Mouse (Mus musculus): ENCODE measurements around the gene Evx2. TPM values are rescaled to one million over a fixed set of nuclear protein-coding genes. Genes with fewer than 3 reads are reported as not detected.
A peak's percentile ranks its signal among the peaks of the same experiment; 100 is the strongest.

The Evx2 gene
- polyA plus RNA-seq, 1 experiment from 2014 or later = 0.06 TPM

DNA sequence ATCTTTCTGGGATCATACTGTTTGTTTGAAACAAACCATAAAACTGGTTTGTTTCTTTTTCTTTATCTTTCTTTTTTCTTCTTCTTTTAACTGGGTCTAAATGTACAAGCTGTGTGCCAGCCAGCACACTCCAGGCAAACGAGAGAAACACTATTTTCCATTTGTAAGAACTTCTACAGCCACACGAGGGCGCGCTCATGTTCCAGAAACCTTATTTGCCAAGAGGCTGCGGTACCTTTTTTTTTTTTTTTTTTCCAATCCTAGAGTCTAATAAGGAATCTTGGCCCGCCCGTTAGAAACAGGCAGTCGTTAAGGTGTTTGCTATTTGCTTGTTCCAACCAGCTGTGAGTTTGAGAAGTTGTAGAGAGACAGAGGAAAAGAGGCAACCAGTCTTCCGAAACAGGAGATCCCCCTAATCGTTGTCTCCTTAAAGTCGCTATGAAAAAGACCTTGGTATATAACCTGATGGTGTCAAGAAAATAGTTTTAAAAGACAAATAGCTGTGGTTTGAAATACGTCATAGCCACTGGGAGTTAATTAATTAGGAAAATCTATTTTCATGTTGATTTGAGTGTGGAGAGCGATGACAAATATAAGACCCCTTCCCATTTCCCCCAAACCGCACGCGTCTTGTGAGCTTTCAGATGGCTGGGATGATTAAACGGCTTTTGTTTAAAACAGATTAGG lies 27.1 kb upstream of the Evx2 start:
- Histone ChIP-seq H3K27ac (no peak overlapping the region), H3K4me1 (peaks cover 12% of the 10 kb centered on the region), H3K27me3 (peaks cover 79% of the 10 kb centered on the region), H3K9me3 (no peaks in the 10 kb centered on the region), H3K9ac (no peak overlapping the region), H3K4me3 (no peak overlapping the region), H3K4me2 (replicated peaks) (no peak overlapping the region), H3K36me3 (no peaks in the 10 kb centered on the region)
- ATAC-seq (ENCODE audit: insufficient number of reproducible peaks, insufficient read depth, low FRiP score, low TSS enrichment) = no peak
- WGBS = 5% methylated on average over 17 of the region's 17 CpGs

DNA sequence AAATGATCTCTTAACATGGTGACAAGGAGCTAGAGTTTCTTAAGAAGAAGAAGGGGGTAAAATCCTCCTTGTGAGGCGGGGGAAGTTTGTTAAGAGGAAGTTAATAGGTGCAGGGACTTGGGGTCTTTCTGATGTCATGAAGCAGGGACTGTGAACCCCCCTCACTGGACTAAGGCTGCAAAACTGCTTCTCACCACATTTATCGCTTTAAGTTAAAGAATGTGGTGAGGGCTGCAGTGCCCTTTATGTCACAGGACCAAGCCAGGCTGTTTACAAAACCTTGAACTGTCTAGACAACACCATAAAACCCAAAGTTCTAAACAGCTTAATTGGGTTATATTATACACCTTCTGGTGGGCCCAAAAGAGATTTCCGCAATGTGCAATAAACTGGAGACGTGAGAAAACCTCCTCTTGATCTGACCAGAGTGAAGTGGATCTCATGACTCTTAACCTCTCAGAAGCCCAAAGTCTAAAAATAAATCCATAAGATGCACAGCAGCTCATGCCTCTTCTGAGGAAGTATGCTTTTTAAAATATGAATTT lies 25.8 kb upstream of the Evx2 start:
- no peaks in the 10 kb centered on the region for H3K36me3 ChIP-seq
- no peak overlapping the region for H3K4me2 ChIP-seq (replicated peaks)
- H3K9me3 ChIP-seq = no peaks in the 10 kb centered on the region
- peaks cover 85% of the 10 kb centered on the region for H3K27me3 ChIP-seq
- WGBS = 12% methylated on average over 4 of the region's 4 CpGs
- no peak for ATAC-seq (ENCODE audit: insufficient number of reproducible peaks, insufficient read depth, low FRiP score, low TSS enrichment)
- H3K9ac ChIP-seq = no peak overlapping the region
- H3K4me3 ChIP-seq = no peak overlapping the region
- no peak overlapping the region for H3K27ac ChIP-seq
- H3K4me1 ChIP-seq = peaks cover 12% of the 10 kb centered on the region

- under 1% methylated on average over 12 of the region's 12 CpGs for WGBS
- no peak overlapping the region for H3K27ac ChIP-seq
These were observed 24.7 kb upstream of the Evx2 start for GRCm38 (mm10) chr2:74684106-74684505.

GRCm38 (mm10) chr2:74683471-74683951 lies 24.2 kb upstream of the Evx2 start:
- no peaks in the 10 kb centered on the region for H3K9me3 ChIP-seq
- no peak overlapping the region for H3K27ac ChIP-seq
- ATAC-seq (ENCODE audit: insufficient number of reproducible peaks, insufficient read depth, low FRiP score, low TSS enrichment) = no peak
- H3K27me3 ChIP-seq = peaks cover 92% of the 10 kb centered on the region
- H3K36me3 ChIP-seq = no peaks in the 10 kb centered on the region
- H3K4me2 ChIP-seq (replicated peaks) = no peak overlapping the region
- H3K9ac ChIP-seq = no peak overlapping the region
- H3K4me1 ChIP-seq = peaks cover 18% of the 10 kb centered on the region
- no peak overlapping the region for H3K4me3 ChIP-seq
- WGBS = 0% methylated on average over 18 of the region's 18 CpGs

More at GRCm38 (mm10) chr2:74684106-74684505, 24.7 kb upstream of the Evx2 start:
- H3K36me3 ChIP-seq = no peaks in the 10 kb centered on the region
- H3K27me3 ChIP-seq = peaks cover 90% of the 10 kb centered on the region
- H3K9me3 ChIP-seq = no peaks in the 10 kb centered on the region
- no peak overlapping the region for H3K4me2 ChIP-seq (replicated peaks)
- no peak overlapping the region for H3K4me3 ChIP-seq
- no peak overlapping the region for H3K9ac ChIP-seq
- H3K4me1 ChIP-seq = peaks cover 18% of the 10 kb centered on the region
- ATAC-seq (ENCODE audit: insufficient number of reproducible peaks, insufficient read depth, low FRiP score, low TSS enrichment) = no peak

- peak overlapping the region; percentile 32 for H3K4me2 ChIP-seq (replicated peaks)
- ATAC-seq (ENCODE audit: insufficient number of reproducible peaks, insufficient read depth, low FRiP score, low TSS enrichment) = no peak
- H3K27me3 ChIP-seq = peaks cover 91% of the 10 kb centered on the region
- no peak overlapping the region for H3K27ac ChIP-seq
- no peaks in the 10 kb centered on the region for H3K9me3 ChIP-seq
- no peak overlapping the region for H3K9ac ChIP-seq
- H3K4me3 ChIP-seq = peak overlapping the region; percentile 9; the same call in 1 of the 2 replicates
- H3K4me1 ChIP-seq = peaks cover 18% of the 10 kb centered on the region
- WGBS = under 1% methylated on average over 44 of the region's 51 CpGs
- no peaks in the 10 kb centered on the region for H3K36me3 ChIP-seq
These were observed 23.4 kb upstream of the Evx2 start for GRCm38 (mm10) chr2:74682796-74683195.

DNA sequence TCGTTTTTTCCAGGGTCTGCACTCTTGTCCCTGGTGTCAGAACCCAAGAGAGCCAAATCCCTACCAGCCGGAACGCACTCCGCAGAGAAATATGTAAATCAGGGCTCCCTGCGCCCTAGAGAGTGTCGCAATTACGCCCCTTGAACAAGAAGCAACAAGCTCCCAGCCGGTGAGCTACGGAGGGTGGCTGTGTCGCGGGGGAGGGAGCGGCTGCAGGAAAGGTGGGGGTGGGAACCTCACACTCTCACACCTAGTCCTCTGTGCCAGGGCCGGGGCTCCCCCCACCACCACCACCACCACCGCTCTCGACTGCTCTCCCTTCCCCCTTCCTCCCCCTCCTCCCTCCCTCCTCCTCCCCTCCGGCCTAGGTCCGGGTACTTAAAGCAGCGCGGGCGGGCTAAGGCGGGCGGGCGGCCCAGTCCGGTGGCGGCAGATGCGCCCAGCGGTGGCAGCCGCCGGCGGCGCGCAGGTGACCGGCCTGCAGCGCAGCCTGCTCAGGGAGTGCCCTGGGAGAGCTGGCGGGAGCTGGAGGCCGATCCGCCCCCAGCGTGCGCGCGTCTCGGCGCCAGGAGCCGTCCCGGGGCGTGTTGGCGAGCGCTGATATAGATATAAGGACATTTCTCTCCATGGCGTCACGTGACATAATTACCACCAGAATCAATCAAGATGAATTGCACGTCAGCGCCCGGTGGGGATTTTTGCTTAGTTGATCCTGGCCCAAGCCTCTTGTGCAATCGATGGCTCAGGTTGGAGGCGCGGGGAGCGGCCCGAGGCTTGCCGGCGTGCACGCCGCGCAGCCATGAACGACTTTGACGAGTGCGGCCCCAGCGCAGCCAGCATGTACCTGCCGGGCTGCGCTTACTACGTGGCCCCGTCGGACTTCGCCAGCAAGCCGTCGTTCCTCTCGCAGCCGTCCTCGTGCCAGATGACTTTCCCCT lies 22.5 kb upstream of the Evx2 start:
- no peak for ATAC-seq (ENCODE audit: insufficient number of reproducible peaks, insufficient read depth, low FRiP score, low TSS enrichment)
- no peak overlapping the region for H3K9ac ChIP-seq
- H3K4me2 ChIP-seq (replicated peaks) = peak overlapping the region; percentile 32
- H3K27ac ChIP-seq = no peak overlapping the region
- peaks cover 18% of the 10 kb centered on the region for H3K4me1 ChIP-seq
- H3K9me3 ChIP-seq = no peaks in the 10 kb centered on the region
- under 1% methylated on average over 71 of the region's 78 CpGs for WGBS
- peaks cover 91% of the 10 kb centered on the region for H3K27me3 ChIP-seq
- no peaks in the 10 kb centered on the region for H3K36me3 ChIP-seq
- peak overlapping the region; percentile 22; the same call in 1 of the 2 replicates for H3K4me3 ChIP-seq

DNA sequence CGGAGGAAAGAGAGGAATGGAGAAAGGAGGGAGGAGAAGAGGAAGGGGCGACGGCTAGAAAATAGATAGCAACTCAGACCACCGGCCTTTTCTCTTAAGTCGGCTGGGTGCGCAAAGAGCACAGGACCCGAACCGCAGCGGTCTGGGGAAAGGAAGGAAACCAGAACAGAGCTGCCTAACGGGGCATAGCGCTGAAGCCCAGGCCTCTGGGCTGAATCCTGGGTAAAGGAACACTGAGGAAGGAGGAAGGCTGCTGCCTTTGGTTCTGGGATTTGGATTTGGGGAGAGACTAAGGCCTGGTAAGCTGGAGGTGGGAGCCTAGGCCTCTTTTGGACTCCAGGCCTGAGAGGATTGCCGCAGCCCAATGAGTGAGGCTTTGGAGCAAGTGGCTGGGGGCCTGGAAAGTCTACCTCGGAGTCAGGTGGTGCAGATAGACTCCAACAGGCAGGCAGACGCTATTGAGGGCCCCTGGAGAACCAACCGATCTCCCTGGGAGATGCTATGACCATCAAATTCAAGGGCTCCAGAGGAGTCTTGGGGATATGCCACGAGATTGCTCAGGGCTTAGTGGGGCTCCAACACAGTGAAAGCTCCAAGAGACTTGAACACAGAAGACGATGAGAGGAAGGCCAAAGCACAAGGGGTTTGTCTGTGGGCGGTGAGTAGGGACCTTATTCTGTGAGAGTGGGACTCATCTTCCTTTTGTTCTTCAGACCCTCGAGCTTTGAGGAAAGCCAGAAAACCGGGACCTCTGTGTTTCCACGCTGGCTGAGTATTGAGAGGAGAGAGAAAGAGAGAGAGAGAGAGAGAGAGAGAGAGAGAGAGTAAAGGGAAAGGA lies 21.4 kb upstream of the Evx2 start:
- H3K36me3 ChIP-seq = no peaks in the 10 kb centered on the region
- peaks cover 97% of the 10 kb centered on the region for H3K27me3 ChIP-seq
- H3K4me3 ChIP-seq = no peak overlapping the region
- no peaks in the 10 kb centered on the region for H3K9me3 ChIP-seq
- no peak overlapping the region for H3K4me2 ChIP-seq (replicated peaks)
- no peak overlapping the region for H3K27ac ChIP-seq
- ATAC-seq (ENCODE audit: insufficient number of reproducible peaks, insufficient read depth, low FRiP score, low TSS enrichment) = no peak
- no peak overlapping the region for H3K9ac ChIP-seq
- H3K4me1 ChIP-seq = peaks cover 18% of the 10 kb centered on the region
- under 1% methylated on average over 21 of the region's 21 CpGs for WGBS

DNA sequence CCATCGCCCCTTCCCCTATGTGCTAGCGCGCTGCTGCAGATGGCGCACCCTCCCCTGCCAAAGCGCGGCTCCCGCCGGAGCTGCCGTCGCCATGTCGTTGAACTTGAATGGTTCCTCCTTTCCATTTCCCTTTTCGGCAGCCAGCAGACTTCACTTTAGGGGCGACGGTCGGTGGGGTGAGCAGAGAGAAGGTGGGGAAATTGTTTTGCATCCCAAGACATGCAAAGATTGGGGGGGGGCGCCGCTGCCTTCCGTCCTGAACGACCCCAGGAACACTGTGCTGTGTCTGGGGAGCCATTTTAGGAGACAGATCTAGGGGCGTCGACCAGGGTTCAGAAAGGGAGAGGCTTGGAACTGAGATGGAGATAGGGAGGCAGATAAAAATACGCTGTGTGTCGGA lies 20.6 kb upstream of the Evx2 start:
- Histone ChIP-seq H3K27ac (no peak overlapping the region), H3K9me3 (no peaks in the 10 kb centered on the region), H3K36me3 (no peaks in the 10 kb centered on the region), H3K9ac (no peak overlapping the region), H3K27me3 (peaks cover 98% of the 10 kb centered on the region), H3K4me1 (peaks cover 18% of the 10 kb centered on the region), H3K4me2 (replicated peaks) (0 out of 2 replicates have a peak overlapping the region, but pooled peaks have one; percentile 5), H3K4me3 (no peak overlapping the region)
- under 1% methylated on average over 23 of the region's 23 CpGs for WGBS
- no peak for ATAC-seq (ENCODE audit: insufficient number of reproducible peaks, insufficient read depth, low FRiP score, low TSS enrichment)

- WGBS = under 1% methylated on average over 26 of the region's 26 CpGs
- Histone ChIP-seq H3K4me1 (peaks cover 18% of the 10 kb centered on the region), H3K36me3 (no peaks in the 10 kb centered on the region), H3K4me3 (no peak overlapping the region), H3K4me2 (replicated peaks) (0 out of 2 replicates have a peak overlapping the region, but pooled peaks have one; percentile 5), H3K9ac (no peak overlapping the region), H3K27me3 (peaks cover 98% of the 10 kb centered on the region), H3K27ac (no peak overlapping the region), H3K9me3 (no peaks in the 10 kb centered on the region)
- ATAC-seq (ENCODE audit: insufficient number of reproducible peaks, insufficient read depth, low FRiP score, low TSS enrichment) = no peak
These were observed 20.2 kb upstream of the Evx2 start for GRCm38 (mm10) chr2:74679596-74679971.

GRCm38 (mm10) chr2:74678891-74679595 lies 19.7 kb upstream of the Evx2 start, which contains the start of gene Hoxd11:
Gene Hoxd11, plus strand, starts transcription at chr2:74679557.
- Histone ChIP-seq H3K4me2 (replicated peaks) (0 out of 2 replicates have a peak within 1 kb of the TSS, but pooled peaks have one; percentile 5), H3K9ac (no peak within 1 kb of the TSS), H3K36me3 (no peaks in the 10 kb centered on the region), H3K4me3 (no peak within 1 kb of the TSS), H3K4me1 (peaks cover 18% of the 10 kb centered on the region), H3K9me3 (no peaks in the 10 kb centered on the region), H3K27me3 (peaks cover 98% of the 10 kb centered on the region), H3K27ac (no peak within 1 kb of the TSS)
- WGBS = 2% methylated on average over 15 of the region's 15 CpGs
- no peak for ATAC-seq (ENCODE audit: insufficient number of reproducible peaks, insufficient read depth, low FRiP score, low TSS enrichment)
